Mouse (Mus musculus) embryonic facial prominence, embryonic 15.5 days (tissue): ENCODE data around the gene Mtus2. TPM values are rescaled to one million over a fixed set of nuclear protein-coding genes. Genes with fewer than 3 reads are reported as not detected.
"Not testable (repeated sequence)": the region's sequence is repeated elsewhere in the genome, so short reads cannot be mapped to it uniquely, and the experiment has no call there.

Experiments used
- ATAC-seq: fragments of 200-750 bp; cut with Nextera tagmentation; 2 replicates; pipeline ENCODE4 v1.8.0; 2017; ENCODE audit warnings: low read depth, moderate TSS enrichment; ENCODE audit not compliant: insufficient number of reproducible peaks, low FRiP score, low TSS enrichment
- H3K27ac ChIP-seq: fragments of 300-500 bp; sonication (generic); replicated peaks from 2 replicates; pipeline ENCODE4 v1.5.1; 2015; ENCODE audit warnings: mild to moderate bottlenecking, inconsistent platforms
- H3K27me3 ChIP-seq: fragments of 300-500 bp; sonication (generic); 2 replicates; pipeline ENCODE4 v1.6.1; 2015; ENCODE audit warnings: inconsistent platforms
- H3K36me3 ChIP-seq: fragments of 300-500 bp; sonication (generic); 2 replicates; pipeline ENCODE4 v1.6.1; 2015; ENCODE audit warnings: mild to moderate bottlenecking, inconsistent platforms
- H3K4me1 ChIP-seq: fragments of 300-500 bp; sonication (generic); 2 replicates; pipeline ENCODE4 v1.6.1; 2015; ENCODE audit warnings: inconsistent platforms
- H3K4me2 ChIP-seq: fragments of 300-500 bp; sonication (generic); replicated peaks from 2 replicates; pipeline ENCODE4 v1.6.1; 2015; ENCODE audit warnings: mild to moderate bottlenecking, inconsistent platforms
- H3K4me3 ChIP-seq: fragments of 300-500 bp; sonication (generic); replicated peaks from 2 replicates; pipeline ENCODE4 v1.5.1; 2015; ENCODE audit warnings: mild to moderate bottlenecking, inconsistent platforms
- H3K9ac ChIP-seq: fragments of 300-500 bp; sonication (generic); 2 replicates; pipeline ENCODE4 v1.6.1; 2015; ENCODE audit warnings: inconsistent platforms
- H3K9me3 ChIP-seq: fragments of 300-500 bp; sonication (generic); replicated peaks from 2 replicates; pipeline ENCODE4 v1.6.1; 2016; ENCODE audit warnings: inconsistent platforms
- WGBS: fragments of 180-500 bp; shearing (Covaris S2); methylation state at CpG from one replicate; pipeline ENCODE4 v1.1.7; 2015; 5-methylcytosine and 5-hydroxymethylcytosine counted together
- polyA plus RNA-seq: library from polyadenylated mRNA; unstranded; fragments of >200 nt; fragmentation: Nextera tagmentation; extraction: Ambion mirVana; gene quantifications from 2 replicates; pipeline ENCODE4 v1.2.1, GENCODE M21; 2015

The Mtus2 gene
- polyA plus RNA-seq, 1 experiment from 2014 or later: 4.5 TPM

- H3K9me3 ChIP-seq: no peaks in the 10 kb centered on the region
- 90% methylated on average over 17 of the region's 17 CpGs for WGBS
- H3K4me3 ChIP-seq: no peak overlapping the region
- no peak overlapping the region for H3K27ac ChIP-seq
- no peak overlapping the region for H3K9ac ChIP-seq
- H3K27me3 ChIP-seq: no peaks in the 10 kb centered on the region
- H3K36me3 ChIP-seq: no peaks in the 10 kb centered on the region
- ATAC-seq: no peak
- H3K4me1 ChIP-seq: no peaks in the 10 kb centered on the region
- no peak overlapping the region for H3K4me2 ChIP-seq
These were observed 203.5 kb downstream of the Mtus2 start for GRCm38 (mm10) chr5:148160529-148161154.

GRCm38 (mm10) chr5:148165111-148165510 lies 208.0 kb downstream of the Mtus2 start:
- Histone ChIP-seq H3K4me3 (no peak overlapping the region), H3K27me3 (no peaks in the 10 kb centered on the region), H3K9ac (no peak overlapping the region), H3K36me3 (no peaks in the 10 kb centered on the region), H3K27ac (no peak overlapping the region), H3K4me1 (no peaks in the 10 kb centered on the region), H3K9me3 (no peaks in the 10 kb centered on the region), H3K4me2 (no peak overlapping the region)
- 100% methylated on average over 1 of the region's 1 CpGs for WGBS
- no peak for ATAC-seq

- no peaks in the 10 kb centered on the region for H3K9me3 ChIP-seq
These were observed 218.0 kb downstream of the Mtus2 start for GRCm38 (mm10) chr5:148175091-148175490.

GRCm38 (mm10) chr5:148175742-148176426 lies 218.8 kb downstream of the Mtus2 start:
- WGBS: 56% methylated on average over 4 of the region's 4 CpGs
- Histone ChIP-seq H3K4me2 (no peak overlapping the region), H3K4me3 (no peak overlapping the region), H3K27me3 (no peaks in the 10 kb centered on the region), H3K36me3 (no peaks in the 10 kb centered on the region), H3K9me3 (no peaks in the 10 kb centered on the region), H3K9ac (no peak overlapping the region), H3K4me1 (no peaks in the 10 kb centered on the region), H3K27ac (no peak overlapping the region)
- ATAC-seq: no peak

More at GRCm38 (mm10) chr5:148175091-148175490, 218.0 kb downstream of the Mtus2 start:
- Histone ChIP-seq H3K27ac (no peak overlapping the region), H3K27me3 (no peaks in the 10 kb centered on the region), H3K36me3 (no peaks in the 10 kb centered on the region), H3K4me3 (no peak overlapping the region), H3K9ac (no peak overlapping the region), H3K4me1 (no peaks in the 10 kb centered on the region), H3K4me2 (no peak overlapping the region)
- 38% methylated on average over 4 of the region's 4 CpGs for WGBS
- ATAC-seq: no peak

GRCm38 (mm10) chr5:148176539-148176938 lies 219.4 kb downstream of the Mtus2 start:
- H3K4me2 ChIP-seq, H3K4me1 ChIP-seq, H3K9ac ChIP-seq, H3K4me3 ChIP-seq, H3K9me3 ChIP-seq, H3K27me3 ChIP-seq, ATAC-seq, H3K27ac ChIP-seq, H3K36me3 ChIP-seq: not testable (repeated sequence)
- 84% methylated on average over 8 of the region's 8 CpGs for WGBS

GRCm38 (mm10) chr5:148179231-148179630 lies 222.1 kb downstream of the Mtus2 start:
- Histone ChIP-seq H3K9ac (no peak overlapping the region), H3K36me3 (no peaks in the 10 kb centered on the region), H3K4me2 (no peak overlapping the region), H3K4me3 (no peak overlapping the region), H3K4me1 (no peaks in the 10 kb centered on the region), H3K27me3 (no peaks in the 10 kb centered on the region), H3K27ac (no peak overlapping the region), H3K9me3 (no peaks in the 10 kb centered on the region)
- no peak for ATAC-seq
- 54% methylated on average over 7 of the region's 7 CpGs for WGBS

GRCm38 (mm10) chr5:148180590-148181307 lies 223.6 kb downstream of the Mtus2 start:
- no peak for ATAC-seq

GRCm38 (mm10) chr5:148181308-148181630 lies 224.1 kb downstream of the Mtus2 start:
- WGBS: 32% methylated on average over 4 of the region's 4 CpGs
- Histone ChIP-seq H3K27ac (no peak overlapping the region), H3K27me3 (no peaks in the 10 kb centered on the region), H3K9me3 (peaks cover 3% of the 10 kb centered on the region; the same call in 1 of the 2 replicates), H3K9ac (no peak overlapping the region), H3K4me1 (no peaks in the 10 kb centered on the region), H3K4me2 (no peak overlapping the region), H3K36me3 (no peaks in the 10 kb centered on the region), H3K4me3 (no peak overlapping the region)
- ATAC-seq: no peak

More at GRCm38 (mm10) chr5:148180590-148181307, 223.6 kb downstream of the Mtus2 start:
- H3K4me1 ChIP-seq: no peaks in the 10 kb centered on the region
- no peaks in the 10 kb centered on the region for H3K27me3 ChIP-seq
- no peak overlapping the region for H3K4me3 ChIP-seq
- H3K36me3 ChIP-seq: no peaks in the 10 kb centered on the region
- 18% methylated on average over 13 of the region's 13 CpGs for WGBS
- no peak overlapping the region for H3K27ac ChIP-seq
- H3K9ac ChIP-seq: no peak overlapping the region
- no peak overlapping the region for H3K4me2 ChIP-seq
- H3K9me3 ChIP-seq: peaks cover under 1% of the 10 kb centered on the region; the same call in 1 of the 2 replicates

GRCm38 (mm10) chr5:148181901-148182300 lies 224.8 kb downstream of the Mtus2 start:
- H3K4me2 ChIP-seq: no peak overlapping the region
- no peaks in the 10 kb centered on the region for H3K27me3 ChIP-seq
- no peaks in the 10 kb centered on the region for H3K36me3 ChIP-seq
- no peak overlapping the region for H3K4me3 ChIP-seq
- H3K4me1 ChIP-seq: no peaks in the 10 kb centered on the region
- H3K9me3 ChIP-seq: peaks cover 3% of the 10 kb centered on the region; the same call in 1 of the 2 replicates
- no peak overlapping the region for H3K27ac ChIP-seq
- no peak overlapping the region for H3K9ac ChIP-seq
- ATAC-seq: no peak
- WGBS: 59% methylated on average over 6 of the region's 6 CpGs

GRCm38 (mm10) chr5:148185898-148186297 lies 228.8 kb downstream of the Mtus2 start:
- no peaks in the 10 kb centered on the region for H3K4me1 ChIP-seq
- peaks cover 3% of the 10 kb centered on the region; the same call in 1 of the 2 replicates for H3K9me3 ChIP-seq
- ATAC-seq: no peak
- H3K27me3 ChIP-seq: no peaks in the 10 kb centered on the region
- H3K9ac ChIP-seq: no peak overlapping the region
- WGBS: 74% methylated on average over 1 of the region's 1 CpGs
- no peak overlapping the region for H3K27ac ChIP-seq
- no peak overlapping the region for H3K4me3 ChIP-seq
- H3K4me2 ChIP-seq: no peak overlapping the region
- no peaks in the 10 kb centered on the region for H3K36me3 ChIP-seq

GRCm38 (mm10) chr5:148191416-148191815 lies 234.3 kb downstream of the Mtus2 start:
- Histone ChIP-seq H3K4me2 (no peak overlapping the region), H3K4me3 (no peak overlapping the region), H3K27me3 (no peaks in the 10 kb centered on the region), H3K9me3 (no peaks in the 10 kb centered on the region), H3K27ac (no peak overlapping the region), H3K4me1 (no peaks in the 10 kb centered on the region), H3K36me3 (no peaks in the 10 kb centered on the region), H3K9ac (no peak overlapping the region)
- WGBS: 32% methylated on average over 4 of the region's 4 CpGs
- no peak for ATAC-seq
